Mouse (Mus musculus) layer of hippocampus, adult 9-10 months (tissue): Measurements from ENCODE around the gene Hkdc1.
"Not testable (repeated sequence)": the region's sequence is repeated elsewhere in the genome, so short reads cannot be mapped to it uniquely, and the experiment has no call there.

ENCODE experiments used
- DNase-seq: peaks from one replicate; pipeline ENCODE4 v3.0.0; 2022; ENCODE audit warnings: low spot score

Gene Hkdc1

DNA sequence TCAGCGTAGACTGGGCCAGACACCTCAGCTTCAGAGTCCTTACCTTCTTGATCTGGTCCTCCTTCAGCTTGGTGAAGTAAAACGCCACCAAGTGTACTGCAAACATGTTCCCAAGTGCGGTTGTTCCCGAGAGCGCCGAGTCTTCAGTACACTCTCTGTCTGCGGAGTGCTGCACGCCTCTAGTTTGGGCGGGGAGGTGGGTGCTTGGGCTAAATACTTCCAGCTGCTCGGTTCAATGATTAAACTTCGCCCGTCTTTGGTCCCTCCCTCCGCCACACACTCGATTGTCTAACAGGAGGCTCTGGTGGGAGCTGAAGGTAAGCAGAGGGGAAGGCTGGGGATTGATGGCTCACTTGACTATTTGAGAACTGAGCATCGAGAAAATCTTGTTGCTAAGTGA, at the start of gene Hkdc1:
Gene Hkdc1, minus strand, starts transcription at position 237 of the 400 bp plus-strand sequence.
- DNase-seq: no peak

DNA sequence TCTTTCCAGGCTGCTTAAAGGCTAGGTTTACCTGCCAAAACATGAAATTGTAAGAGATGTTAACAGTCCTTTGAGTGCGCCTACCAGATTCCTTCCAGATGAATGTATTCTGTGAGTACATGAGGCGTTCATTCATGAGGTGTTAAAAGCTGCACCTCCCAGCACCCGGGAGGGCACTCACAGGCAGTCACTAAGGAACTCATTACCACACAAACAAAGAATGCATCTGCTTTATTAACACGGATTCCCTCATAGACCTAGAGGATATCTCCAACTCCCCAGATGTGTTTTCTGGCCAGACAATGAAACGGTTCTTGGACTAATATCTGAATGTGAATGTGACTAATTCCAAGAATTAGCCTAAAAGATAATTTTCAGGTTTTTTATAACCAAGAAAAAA, 48.8 kb upstream of the Hkdc1 start:
- no peak for DNase-seq

DNA sequence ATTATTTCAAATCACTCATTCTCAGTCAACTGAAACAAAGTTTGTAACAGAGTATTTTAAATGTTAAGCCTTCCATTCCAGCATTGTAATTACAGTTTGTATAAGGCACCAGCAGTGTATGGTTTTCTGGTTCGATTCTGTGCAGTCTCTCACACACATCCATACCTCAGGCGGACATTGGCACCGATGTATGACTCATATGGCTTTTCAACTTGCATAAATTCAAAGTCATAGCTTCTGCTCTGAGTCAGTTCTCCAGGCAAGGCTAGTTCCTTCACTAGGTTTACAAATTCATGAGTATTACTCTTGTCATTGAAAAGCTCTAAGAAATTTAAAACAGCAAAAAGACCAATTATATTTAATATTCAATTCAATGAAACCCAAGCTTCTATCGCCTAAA, 47.4 kb upstream of the Hkdc1 start:
- no peak for DNase-seq

GRCm38 (mm10) chr10:62461321-62461720, 39.0 kb upstream of the Hkdc1 start:
- no peak for DNase-seq

GRCm38 (mm10) chr10:62452001-62452400, 29.7 kb upstream of the Hkdc1 start:
- not testable (repeated sequence) for DNase-seq

- no peak for DNase-seq
Observed at GRCm38 (mm10) chr10:62450280-62450640, 28.0 kb upstream of the Hkdc1 start.

DNA sequence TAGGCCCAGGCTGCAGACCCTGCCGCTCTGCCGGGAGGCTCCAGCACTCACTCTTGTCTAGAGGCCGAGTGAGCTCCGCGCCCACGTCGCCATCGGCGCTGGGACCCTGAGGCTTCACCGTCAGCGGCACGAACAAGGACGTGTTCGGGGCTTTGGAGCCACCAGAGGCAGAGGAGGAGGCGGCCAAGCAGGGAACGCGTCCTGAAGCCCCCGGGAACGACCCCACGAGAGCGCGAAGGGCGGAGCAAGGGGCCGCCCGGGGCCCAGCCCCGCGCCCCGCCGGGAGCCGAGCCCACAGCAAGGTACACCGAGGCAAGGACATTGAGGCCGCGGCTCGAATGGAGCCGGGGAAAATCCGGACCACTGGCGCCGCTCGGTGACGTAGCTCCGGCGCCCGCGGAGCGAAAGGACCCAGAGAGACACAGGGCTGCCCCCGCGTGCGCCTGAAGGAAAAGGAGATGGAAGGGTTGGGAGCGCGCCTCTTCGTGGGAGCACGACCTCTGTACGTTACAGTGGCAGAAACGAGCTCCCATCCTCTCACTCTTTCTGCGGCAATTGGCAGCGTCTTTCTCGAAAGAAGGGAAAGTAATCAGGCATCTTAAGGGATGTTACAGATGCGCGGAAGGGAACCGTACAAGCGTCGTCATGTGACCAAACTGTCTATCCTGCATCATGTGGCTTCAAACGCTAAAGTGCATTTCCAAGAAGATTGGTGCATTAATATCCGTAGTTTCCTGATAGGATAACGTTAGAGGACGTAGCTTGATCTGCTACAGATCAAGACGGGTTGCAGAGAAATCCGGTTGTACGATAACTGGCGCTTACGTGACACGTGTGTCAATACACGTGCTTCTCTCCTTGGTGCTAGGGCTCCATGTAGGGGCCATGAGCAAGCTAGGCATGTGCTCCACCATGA, 27.3 kb upstream of the Hkdc1 start, which contains the start of the genes 4930507D05Rik and Supv3l1:
Gene 4930507D05Rik, plus strand, starts transcription at position 126 of the 916 bp plus-strand sequence.
Gene Supv3l1, minus strand, starts transcription at position 375 of the 916 bp plus-strand sequence.
- DNase-seq: peak; percentile 95

GRCm38 (mm10) chr10:62430427-62430826, 8.1 kb upstream of the Hkdc1 start:
- DNase-seq: no peak

GRCm38 (mm10) chr10:62425081-62425871, 3.0 kb upstream of the Hkdc1 start:
- no peak for DNase-seq

DNA sequence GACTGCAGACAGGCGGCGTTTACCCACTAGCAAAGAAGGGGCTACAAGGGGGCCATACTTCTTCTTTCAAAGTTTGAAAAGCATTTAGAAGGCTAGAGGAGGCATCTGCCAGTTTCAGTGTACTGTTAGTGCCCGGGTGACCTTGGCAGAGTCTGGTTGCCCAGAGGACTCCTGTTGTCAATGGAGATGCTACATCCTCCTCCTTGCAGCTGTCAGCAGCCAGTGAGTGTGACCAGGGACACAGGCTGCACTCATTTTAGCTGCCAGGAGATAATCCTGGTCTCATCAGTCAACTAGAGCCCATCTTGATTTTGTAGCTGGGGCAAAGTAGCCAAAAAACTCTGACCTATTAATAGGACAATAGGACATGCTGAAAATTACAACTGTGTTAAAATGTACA, 1.2 kb downstream of the Hkdc1 start:
- no peak for DNase-seq

- no peak for DNase-seq
Observed at GRCm38 (mm10) chr10:62420399-62420798, 1.9 kb downstream of the Hkdc1 start.

GRCm38 (mm10) chr10:62419422-62419821, 2.9 kb downstream of the Hkdc1 start:
- no peak for DNase-seq

- DNase-seq: no peak
Observed at GRCm38 (mm10) chr10:62418831-62419356, 3.4 kb downstream of the Hkdc1 start.

- no peak for DNase-seq
Observed at GRCm38 (mm10) chr10:62413606-62413982, 8.7 kb downstream of the Hkdc1 start.

DNA sequence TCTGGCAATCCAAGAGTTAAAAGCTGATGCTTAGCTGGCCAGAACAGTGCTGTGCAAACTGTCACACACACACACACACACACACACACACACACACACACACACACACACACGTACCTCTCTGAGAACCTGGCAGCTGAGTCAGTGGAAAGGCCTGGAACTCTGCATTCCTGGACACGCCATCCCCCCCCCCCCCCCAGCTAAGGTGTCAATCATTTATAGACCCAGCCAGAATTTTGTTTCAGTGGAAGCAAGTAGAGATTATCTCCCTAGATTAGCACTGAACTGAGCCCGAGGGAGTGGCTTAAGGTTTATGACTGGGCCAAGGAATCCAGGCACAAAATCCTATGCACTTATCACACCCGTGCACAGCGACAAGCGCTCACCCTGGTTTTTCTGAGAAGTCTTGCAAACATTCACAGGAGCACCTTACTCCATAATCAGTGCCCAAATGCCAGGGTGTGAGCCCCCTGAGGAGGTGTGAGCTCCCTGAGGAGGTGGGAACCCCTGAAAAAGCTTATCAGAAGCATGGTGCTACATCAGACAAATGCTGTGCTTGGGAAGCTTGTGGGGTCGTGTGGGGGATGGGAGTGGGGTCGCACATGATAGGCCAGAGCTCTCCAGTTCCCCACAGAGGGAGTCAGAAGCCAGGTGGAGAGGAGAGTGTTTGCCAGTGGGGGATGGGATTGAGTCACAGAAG, 9.2 kb downstream of the Hkdc1 start:
- DNase-seq: no peak

DNA sequence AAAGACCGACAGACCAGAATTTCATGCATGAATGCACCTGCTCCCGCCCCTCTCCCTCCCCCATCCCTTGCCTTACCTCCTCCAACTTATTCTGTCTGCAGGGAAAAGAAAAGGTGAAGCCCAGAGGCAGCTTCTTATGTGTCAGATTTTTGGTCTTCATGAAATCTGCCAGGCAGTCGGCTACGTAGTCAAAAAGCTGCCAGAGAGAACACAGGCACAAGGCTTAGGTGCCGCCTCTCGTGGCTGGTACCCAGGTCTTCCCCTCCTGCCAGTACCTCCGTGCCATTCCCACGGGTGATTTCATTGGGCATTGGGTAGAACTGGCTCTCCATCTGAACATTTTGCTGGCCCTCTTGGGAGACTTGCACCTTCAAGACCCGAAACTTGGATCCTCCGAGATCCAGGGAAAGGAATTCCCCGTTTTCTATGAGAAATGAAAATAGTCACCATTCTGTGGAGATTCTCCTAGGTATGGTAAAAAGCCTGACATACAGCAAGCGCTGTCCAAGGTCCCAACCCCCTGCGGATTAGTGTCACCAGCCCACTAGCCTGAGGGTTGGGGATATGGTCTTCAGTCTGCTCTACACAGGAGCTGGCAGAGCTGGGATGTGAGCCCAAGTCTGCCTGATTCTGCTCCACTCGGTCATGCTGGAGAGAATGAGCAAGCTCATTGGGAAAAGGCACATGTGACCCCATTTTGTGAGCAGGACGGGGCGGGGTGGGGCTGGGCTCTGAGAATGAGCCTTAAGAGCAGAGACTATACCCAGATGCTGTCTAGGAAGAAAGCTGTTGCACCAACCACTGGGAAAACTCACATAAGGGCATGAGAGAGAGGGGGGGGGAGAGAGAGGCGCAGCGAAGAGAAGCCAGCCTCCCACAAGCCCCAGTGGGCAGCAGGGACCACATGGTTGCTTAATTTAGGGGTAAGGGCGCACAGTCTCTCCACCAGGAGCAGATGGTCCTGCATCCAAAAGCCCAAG, 10.6 kb downstream of the Hkdc1 start:
- DNase-seq: no peak

GRCm38 (mm10) chr10:62410943-62411342, 11.3 kb downstream of the Hkdc1 start:
- DNase-seq: peak; percentile 39

- no peak for DNase-seq
Observed at GRCm38 (mm10) chr10:62404901-62405300, 17.4 kb downstream of the Hkdc1 start.

DNA sequence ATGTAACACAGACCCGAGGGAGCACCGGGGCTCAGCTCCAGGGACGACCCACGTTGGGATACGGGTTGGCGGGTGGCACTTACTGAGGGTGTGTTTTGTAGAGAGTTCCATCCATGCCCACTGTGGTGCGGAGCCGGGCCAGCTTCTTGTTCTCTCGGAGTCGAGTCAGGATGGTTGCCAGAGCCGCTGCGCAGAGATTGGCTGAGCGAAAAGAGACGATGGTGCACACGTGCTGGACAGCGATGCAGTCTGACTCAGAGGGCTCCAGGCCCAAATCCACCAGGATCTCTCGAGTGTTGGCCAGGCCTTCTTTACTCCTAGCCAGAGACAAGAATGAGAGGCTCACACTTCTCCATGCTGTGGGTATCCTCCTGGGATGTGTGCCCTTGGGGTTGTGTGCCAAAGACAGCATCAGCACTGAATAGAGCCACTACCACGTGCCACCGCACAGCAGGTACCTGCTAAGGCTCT, 20.6 kb downstream of the Hkdc1 start:
- no peak for DNase-seq

GRCm38 (mm10) chr10:62383011-62383410, 39.3 kb downstream of the Hkdc1 start:
- no peak for DNase-seq

DNA sequence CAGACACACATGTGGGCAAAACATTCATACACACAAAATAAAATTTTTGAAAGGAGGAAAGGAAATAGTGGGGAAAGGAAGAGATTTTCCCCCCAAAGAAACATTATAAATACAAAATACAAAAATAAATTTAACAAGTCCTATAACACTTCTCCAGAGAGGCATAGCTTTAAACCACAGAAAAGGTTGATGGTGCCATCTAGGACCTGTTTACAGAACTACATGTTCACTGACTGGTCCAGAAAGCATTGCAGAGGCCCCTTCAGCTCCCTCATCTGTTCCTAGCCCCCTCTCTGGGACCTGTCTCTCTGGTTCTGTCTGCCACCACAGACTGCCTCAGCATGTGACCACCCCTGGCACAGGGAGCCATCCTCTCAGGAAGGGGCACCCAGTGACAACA, 41.4 kb downstream of the Hkdc1 start:
- DNase-seq: no peak
